Mouse (Mus musculus) lung, postnatal 36 days (tissue): ENCODE measurements around the gene Adgra3.

ENCODE experiments used
- DNase-seq: peaks from one replicate; pipeline ENCODE4 v3.0.0; 2022; ENCODE audit warnings: mixed read lengths

The Adgra3 gene

DNA sequence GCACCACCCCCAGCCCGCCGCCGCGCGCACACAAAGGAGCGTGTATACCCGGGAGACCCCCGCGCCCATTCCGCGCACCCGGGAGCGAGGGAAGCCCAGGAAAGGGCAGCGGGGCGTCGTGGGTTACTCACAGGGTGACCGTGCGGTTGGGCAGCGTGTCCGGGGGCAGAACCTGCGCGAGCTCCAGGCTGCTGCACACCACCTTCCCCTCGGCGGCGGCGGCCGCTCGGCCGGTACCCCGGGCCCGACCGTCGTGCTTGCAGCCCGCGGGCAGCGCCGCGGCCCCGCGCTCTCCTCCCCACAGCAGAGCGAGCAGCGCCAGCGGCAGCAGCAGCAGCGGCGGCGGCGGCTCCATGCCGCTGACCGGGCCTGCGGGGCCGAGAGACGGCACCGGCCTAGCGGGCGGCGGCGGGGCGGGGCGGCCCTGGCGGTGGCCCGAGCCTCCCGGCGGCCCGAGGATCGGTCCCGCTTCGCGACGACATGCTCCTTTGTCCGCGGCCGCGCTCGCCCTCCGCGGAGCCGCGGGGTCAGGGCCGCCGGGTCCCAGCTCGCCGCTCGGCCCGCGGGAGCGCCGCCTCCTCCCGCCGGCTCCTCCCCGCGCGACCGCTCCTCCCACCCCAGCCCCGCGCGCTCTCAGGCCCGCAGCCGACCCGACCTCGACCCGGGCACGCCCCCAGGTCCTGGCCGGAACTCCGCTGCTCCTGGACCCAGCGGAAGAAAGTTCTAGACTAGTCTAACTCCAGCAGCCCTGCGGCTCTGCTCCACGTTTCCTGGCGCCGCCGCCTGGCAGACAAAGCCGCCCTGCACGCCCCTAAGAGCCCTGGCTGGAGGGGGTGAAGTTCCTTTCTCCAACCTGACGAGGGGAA lies at the start of gene Adgra3:
Gene Adgra3 (minus strand): TSS at position 586 of the 866 bp plus-strand sequence.
- DNase-seq, result peak; percentile 88

DNA sequence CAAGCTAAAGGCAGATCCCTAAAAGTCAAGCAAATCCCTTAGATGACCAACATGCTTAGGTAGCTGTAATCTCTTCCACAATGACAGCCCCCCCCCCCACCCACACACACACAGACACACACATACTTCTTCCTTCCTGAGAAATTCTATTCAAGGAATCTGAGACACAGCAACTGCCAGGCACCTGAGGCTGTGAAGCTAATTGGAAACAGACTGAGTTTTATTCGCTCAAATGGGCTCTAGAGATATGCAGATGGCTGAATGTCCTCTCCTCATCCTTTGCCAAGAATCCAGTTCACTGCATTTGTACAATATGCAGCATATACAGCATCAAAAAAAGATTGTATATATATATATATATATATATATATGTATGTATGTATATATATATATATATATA lies 24.6 kb upstream of the Adgra3 start:
- no peak for DNase-seq

DNA sequence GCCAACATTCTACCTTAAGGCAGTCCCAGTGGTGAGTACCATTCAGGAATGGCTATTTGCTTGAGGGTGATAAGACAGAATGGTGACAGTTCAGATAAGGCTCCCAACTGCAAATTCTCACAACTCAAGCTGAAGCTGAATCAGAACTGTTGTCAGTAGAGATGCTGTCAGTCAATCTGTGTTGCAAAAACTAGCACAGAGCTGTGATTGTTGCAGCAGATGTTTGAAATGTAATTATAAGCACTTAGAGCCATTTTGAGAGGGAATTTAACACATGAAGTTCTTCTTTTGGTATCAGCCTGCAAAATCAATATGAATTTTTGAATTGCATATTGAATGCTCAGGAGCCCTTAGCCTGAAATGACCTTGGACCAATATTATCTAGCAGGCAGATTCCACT lies 15.4 kb upstream of the Adgra3 start:
- DNase-seq, result no peak

DNA sequence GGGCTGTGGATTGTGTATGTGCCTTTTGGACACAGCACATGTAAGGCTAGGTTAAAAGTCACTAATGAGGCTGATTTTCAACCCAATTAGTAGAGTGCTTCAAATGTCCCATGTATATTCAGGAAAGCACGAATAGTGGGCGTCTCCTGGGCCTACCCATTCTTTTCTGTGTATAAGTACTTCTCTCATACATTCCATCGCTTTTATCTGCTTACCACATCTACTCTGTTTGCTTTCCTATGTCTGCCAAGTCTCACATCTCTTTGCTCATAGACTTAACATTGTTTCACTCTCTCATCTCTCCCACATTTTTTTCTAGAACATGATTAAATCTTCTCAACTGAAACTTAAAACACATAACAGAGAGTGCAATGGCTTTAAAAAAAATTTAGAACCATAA lies 5.4 kb upstream of the Adgra3 start:
- no peak for DNase-seq

DNA sequence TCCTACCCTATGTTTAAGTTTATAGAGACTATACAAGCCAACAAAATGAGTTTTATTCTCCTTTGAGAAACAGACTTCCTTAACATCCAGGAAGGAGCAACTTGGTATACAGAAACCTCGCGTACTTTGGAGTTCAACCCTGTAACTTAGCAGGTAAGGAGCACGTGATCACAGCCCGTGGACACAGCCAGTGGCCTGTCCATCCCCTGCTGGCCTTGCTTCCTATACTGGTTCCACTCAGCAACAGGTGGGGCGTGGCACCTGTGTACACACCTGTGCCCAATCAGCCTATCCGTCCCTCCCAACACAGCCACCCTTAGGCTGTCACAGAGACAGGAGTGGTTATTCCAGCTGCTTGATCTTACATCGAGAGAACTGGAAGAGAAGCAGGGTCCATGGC lies 780 bp upstream of the Adgra3 start:
- DNase-seq, result peak; percentile 71

DNA sequence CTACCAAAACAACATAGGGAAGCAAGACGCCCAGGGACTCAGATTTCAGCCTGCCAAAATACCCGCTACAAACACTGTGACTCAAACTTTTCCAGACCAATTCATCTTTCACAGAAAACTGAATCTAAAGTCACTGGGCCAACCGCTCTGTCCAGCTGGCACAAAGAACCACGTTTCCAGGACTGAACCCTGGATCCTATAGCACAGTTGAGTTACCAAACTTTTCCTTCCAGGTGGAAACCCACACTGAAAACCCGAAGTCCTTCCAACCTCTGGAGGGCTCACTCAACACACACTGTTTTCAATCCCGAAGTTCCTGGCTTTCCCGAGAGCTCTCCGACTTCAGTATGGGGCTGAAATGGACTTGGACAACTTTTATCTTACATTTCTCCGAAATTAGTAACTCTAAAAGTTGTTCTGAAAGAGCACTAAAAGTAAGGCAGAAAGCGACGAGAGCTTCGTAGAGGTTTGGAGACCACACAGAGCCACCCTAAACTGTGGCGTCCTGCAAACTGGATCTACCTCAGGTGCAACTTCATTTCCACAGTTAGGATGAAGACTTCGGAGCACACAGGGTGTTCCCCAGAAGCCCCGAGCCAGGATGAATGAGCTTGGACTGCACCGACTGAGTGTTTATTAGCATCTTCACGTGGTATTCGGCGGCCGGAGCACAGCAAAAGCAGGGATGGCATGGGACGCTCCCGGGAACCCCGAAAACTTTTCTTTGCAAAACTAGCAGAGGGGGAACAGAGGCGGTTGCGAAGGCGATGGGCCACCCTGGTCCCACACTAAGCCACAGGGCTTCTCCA lies 990 bp downstream of the Adgra3 start:
- no peak for DNase-seq

DNA sequence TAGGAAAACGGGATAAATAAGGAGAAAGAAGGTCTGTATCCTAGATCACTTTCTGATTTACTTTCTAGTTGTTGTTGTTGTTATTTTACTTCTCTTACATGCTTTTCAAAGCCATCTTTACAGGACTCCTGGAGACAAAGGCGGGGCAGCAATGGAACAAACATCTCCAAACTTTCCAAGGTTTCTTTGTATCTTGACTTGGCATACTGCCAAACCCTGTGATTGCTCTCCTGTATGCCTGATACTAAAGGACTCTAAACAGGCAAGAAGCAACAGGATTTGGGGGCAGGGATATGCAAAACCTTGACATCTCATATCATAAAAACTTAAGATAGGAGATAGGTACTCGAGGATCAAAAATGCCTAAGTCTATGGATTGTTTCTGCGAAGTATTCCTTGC lies 6.3 kb downstream of the Adgra3 start:
- peak; percentile 59 for DNase-seq

DNA sequence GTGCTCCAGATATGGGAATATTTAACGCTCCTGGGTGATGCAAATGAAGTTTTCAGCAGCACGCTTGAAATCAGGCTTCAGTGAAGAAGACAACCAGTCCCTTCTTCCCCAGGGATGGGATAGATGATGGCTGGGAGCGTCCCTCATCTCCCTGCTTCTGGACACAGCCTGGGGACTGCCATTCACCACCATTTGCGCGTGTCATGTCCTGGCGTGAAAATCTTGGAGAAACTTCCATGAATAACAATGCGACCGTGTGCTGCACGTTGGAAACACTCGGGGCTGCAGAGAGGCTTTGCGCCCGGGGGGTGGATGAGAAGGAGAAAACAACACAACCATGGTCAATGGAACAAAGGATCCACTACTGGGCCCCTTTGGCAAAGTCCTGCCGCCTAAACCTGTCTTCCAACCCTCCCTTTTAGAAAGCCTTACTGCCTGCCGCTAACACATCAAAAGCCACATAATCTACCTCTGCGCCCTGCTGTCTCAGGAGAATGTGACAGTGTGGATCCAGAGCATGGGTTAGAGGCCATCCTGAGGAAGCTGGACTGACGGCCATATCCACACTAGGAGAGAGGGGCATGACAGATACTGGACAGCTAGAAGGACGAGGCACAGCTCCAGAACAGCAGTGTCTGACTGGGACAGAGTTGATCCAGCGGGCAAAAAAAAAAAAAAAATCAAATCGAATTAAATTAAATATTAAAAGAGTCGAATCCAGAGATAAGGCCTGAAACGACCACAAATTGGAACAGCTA lies 8.0 kb downstream of the Adgra3 start:
- DNase-seq, result no peak

DNA sequence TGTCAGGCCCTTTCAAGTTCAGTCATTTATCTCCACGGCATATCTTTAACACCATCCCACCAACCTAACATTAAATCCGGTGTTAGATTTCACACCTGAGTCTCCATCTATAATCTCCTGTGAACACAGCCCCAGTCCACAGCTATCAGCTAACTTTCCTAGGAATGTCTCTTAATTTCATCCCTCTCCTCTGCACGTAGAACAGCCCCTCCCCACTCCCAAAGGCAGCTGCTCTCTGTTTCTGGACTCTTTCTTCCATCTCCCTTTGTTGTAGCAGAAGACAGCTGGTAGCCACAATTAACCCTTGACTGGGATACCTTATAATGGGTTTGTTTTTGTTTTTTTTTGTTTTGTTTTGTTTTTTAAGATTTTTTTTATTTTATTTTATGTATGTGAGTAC lies 8.8 kb downstream of the Adgra3 start:
- no peak for DNase-seq

DNA sequence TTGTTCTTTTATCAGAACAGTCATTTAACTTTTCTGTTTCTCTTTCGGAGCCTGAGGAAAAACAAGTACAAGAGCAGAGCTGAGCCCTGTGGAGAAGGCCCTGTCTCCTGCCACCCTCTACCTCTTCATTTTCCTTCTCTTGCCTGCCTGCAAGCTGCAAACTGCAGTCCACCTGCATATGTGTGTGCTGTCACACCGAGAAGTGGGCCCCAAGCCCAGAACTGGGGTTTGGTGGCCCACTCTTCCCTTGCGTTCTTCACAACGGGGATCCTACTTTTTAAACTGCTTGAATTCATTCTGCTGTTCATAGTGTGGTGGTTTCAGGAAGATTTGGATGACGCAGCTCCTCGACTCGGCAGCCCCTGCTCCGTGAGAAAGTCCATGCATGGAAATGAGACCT lies 9.3 kb downstream of the Adgra3 start:
- DNase-seq, result no peak

DNA sequence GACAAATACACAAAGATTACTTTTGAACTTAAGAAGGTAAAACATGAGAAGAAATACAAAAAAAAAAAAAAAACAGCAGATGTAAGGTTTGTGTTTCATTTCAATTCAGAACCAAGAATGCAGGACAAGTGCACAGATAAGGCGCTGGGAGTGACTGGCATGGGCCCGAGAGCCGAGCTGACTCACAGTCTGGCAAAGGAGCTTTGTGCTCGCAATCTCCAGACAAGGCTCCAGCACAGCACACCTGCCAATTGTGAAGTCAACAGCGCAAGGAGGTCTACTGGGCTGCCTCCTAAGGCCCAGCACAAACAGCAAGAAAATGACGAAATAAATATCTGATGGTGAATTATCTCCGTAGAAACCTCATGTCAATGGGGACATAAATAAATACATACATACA lies 9.8 kb downstream of the Adgra3 start:
- peak; percentile 66 for DNase-seq

DNA sequence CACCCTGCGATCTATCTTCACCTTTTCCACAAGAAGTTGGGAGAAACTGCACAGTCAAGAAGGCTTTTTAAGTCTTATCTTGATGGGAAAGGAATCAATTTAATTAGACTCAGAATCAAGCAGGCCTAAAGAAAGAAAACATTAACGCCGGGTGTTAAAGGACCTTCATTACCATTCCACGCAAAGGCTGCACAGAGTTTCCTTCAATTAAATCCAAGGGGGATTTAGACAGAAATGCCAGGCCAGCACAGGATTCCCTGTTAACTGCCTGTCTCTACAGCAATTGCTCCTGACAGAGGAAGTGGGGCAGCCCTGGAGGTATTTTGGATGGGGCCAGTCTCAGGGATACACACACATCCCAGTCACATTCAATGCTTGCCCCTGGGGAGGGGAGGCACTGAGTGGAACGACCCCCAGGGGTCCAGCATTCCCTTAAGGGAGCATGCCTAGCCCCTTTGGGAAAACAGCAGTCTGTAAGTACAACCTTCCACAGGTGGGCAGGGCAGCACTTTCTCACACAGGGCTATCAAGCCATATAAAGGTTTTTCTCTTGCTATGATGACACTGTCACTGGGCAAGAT lies 10.4 kb downstream of the Adgra3 start:
- no peak for DNase-seq

DNA sequence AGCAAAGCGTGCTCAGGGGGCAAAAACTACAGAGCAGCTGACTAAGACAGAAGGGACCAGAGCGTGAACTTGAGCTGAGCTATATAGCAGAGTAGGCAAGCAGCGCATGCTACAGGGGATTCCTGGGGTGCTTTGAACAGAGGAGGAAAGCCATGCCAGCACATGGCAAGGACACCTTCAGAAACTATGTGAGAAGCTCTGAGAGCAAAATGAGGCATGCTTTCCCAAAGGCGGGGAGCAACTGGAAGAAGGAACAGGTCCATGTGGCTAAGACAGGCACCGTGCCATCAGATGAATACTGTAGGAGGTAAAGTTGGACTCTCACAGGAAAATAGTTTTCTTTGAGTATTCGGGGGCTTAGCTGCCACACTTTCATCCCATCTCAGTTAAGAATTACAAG lies 13.6 kb downstream of the Adgra3 start:
- no peak for DNase-seq

DNA sequence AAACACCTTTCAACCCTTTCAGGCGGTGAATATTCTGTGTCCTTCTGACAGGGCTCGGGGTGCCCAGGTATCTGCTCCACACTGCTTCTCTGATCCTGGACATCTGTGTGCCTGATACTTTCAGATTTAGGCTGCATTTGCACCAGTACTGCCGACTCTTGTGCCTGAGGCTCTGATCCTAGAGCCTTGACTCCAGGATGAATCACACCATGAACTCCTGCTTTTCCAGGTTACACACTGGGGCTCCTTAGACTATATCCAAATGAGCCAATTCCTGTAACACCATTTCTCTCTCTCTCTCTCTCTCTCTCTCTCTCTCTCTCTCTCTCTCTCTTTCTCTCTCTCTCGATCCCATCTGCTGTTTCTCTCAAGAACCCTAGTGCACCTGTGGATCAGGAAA lies 15.1 kb downstream of the Adgra3 start:
- DNase-seq, result no peak

DNA sequence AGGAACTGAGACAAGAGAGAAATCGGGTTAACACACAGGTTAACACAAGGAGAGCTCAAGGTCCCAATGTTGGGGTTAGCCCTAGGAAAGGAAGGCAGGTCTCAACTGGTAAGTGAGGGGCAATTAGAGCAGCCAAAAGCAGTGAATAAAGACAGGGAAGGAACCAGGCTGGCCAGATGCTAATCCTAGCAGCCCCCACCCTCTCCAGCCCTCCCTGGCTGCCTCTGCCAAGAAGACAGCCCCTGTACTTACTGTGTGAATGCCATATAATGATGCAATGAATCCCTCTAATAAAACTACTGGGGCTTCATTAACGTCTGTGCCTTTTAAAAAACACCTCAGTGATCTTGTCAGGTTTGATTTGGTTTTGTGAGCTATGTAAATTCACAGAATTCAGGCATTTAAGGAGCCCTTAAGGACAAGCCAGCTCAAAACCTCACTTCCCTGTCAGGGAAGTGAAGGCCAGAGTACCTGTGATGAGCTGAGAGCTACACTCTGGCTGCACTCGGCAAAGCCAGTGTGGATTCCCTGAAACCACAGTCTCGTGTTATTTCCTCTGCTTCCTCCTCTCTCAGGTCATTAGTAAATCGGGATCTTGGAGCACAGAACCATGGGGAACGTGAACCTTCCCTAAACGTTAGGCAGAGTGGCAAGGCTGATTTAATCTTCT lies 16.4 kb downstream of the Adgra3 start:
- DNase-seq, result no peak

DNA sequence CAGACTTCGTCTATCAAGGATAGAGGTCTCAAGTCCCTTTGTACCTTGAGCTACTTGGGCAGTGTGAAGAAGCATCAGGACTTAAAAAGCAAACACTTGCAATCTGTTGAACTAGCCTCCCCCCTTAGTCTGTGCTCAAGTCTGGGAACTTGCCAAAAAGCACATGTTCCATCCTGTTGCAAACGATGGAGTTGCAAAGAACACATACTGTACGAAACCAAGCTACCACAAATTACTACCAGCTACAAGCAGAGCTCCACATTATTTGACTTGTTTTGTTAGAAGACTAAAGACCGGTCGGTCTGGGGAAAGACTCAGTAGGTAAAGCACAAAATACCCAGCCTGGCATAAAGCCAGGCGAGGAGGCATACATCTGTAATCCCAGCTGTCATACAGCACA lies 19.3 kb downstream of the Adgra3 start:
- DNase-seq, result no peak

DNA sequence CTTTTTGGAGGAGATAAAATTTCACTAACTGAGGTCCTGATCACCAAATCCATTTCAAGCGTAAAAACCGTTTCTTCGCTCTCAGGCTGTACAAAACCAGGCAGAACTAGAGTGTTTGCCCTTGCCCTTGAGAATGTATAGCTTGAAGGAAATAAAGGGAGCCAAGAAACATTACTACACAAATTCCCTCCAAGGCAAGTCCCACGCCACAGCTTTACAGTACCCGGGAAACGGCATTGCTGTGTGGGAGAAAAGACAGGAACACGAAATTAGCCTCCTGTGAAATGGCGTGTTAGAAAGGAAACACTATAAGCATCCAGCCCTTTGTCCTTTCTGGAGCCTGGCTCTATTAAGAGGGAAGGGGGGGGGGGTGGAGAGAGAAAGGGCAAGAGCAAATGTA lies 21.1 kb downstream of the Adgra3 start:
- DNase-seq, result no peak

DNA sequence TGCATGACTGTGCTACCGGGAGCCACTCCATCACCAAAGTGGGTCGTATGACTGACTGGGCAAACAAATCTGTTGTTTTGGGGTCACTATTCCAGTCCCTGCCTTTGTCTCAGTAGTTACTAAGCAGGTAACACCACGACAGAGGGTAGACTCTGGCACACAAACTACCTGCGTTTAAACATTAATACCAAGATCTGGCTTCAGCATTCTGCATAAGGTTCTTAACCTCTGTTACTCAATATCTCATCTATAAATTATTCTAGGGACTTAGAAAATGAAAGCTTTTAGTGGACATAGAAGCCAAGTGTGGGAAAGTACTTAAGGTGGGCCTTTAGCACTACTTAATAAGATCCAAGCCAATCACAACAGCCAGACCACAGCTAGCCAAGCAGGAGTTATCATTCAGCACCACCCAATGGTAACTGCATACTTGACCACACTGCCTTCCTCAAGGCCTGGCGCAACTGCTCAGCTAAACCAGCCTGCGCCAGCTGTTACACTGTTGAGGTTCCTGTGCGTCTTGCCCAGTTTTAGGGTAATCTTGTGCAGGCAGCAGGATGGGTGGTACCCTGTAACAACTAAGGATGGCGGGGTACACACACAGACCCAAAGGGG lies 23.8 kb downstream of the Adgra3 start:
- DNase-seq, result no peak

DNA sequence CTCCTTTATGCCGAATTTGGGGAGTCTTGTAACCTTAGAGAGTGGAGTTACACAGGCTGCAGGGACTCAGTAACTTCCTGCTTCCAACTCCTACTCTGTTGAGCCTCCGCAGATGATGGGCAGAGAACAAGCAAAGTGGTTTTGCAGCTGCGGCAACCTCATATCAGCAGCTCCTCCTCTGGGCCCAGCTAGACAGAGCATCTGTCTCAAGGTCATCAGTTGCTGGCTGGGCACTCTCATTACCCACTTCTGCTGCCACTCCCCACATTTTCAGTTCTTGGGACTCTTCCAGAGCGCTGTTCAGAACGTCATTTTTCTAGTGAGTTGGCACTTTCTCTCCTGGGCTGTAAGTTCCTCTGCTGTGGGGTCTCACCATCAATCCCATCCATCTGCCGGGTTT lies 24.6 kb downstream of the Adgra3 start:
- no peak for DNase-seq

DNA sequence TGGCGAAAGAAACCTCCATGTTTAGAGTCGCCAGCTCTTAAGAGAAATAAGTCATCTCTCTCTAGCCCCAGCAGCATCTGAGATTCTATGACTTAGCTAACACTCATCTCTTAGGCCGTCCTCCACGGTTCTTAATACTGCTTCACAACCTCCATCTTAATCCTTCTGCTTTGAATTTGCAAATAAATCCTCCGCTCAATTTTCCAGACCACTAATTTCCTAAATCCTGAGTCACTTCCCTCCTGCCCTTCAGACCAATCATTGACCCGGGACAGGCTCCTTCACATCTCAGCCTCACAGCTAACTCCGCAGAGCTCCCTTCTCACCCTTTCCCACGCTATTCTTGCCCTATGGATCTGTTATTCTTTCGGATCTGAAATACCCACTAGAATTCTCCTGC lies 25.1 kb downstream of the Adgra3 start:
- no peak for DNase-seq

DNA sequence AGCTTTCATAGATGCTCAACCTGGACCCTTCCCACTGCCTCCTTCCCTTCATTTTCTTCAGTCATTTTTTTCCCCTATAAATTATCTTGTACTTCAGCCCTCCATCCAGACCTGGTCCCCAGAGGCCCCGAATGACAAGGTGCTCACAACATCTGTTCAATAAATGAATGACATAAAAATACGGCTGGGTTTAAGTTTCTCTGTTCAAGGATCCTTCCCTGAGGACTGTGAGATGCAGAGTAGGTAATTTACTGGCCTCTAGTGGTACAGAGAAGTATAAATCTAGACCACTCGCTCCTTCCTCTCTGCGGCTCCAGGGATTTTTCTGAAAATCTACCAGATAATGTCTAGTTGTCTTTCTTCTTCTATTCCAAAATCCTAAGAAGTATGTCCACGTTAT lies 26.5 kb downstream of the Adgra3 start:
- no peak for DNase-seq

DNA sequence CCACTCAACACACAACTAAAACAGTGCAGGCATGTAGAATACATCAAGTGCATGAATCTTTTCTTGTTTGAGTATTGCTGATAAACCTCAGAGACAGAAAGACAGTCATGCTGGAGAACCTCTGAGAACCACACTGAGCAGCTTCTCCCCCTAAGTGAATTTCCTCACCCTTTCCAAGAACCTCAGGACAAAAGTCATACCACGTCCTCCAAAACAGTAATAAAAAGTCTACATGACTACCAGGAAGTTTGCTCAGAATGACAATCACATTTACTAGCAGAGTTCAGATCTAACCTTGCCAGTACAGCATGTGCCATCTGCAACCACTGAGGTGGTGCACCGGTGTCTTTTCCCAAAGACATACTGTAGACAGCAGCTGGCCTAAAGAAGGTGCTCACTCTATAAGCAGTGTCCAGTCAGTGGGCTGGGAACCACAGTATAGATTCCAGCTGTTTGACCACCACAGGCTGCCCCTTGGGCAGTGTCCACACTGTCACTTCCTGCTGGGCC lies 27.0 kb downstream of the Adgra3 start:
- no peak for DNase-seq
